Mouse (Mus musculus): ENCODE measurements around the gene Gng5. TPM values are rescaled to one million over a fixed set of nuclear protein-coding genes. Genes with fewer than 3 reads are reported as not detected.
A peak's percentile ranks its signal among the peaks of the same experiment; 100 is the strongest.

The Gng5 gene
- 10 to 100 TPM; 40.1 to 45.0 TPM for total RNA-seq (2021)
- long read RNA-seq, transcript Gng5-201 (3 exons, 593 nt) = major isoform, 24 of 24 reads
- long read RNA-seq, partial matches to known transcripts = 0 of 24 reads
- long read RNA-seq, other reads (novel, unspliced or antisense) = 0 of 24 reads

DNA sequence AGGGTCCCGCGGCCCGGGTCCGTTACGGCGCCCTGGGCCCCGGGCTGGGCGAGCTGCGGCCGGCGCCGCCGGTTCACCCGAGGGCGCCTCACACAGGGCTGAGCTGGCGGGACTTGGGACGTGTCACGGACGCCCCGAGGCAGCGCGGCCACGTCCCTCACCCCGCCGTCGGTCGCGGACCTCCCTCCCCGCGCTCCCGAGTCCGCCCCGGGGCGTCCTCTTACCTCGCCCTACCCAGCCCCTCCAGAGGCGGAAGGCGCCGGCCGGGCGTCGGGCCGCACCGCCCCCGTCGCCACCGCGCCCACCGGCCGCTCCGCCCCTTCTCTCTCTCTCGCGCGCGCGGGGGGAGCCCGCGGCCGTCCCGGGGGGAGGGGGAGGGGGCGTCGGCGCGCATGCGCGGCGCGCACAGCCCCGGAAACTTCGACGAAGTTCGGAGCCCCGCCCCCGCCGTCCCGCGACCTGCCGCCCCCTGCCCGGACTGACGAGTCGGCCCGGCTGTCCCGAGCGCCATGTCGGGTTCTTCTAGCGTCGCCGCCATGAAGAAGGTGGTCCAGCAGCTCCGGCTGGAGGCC is at the start of gene Gng5, which contains the start of gene Spata1:
TSS of gene Gng5 (plus strand) at position 377 of the 572 bp plus-strand sequence.
TSS of gene Spata1 (minus strand) at position 323 of the 572 bp plus-strand sequence.
- peak; percentile 30 to 57 for DNase-seq (ENCODE audit: low spot score in 2 of 2)

DNA sequence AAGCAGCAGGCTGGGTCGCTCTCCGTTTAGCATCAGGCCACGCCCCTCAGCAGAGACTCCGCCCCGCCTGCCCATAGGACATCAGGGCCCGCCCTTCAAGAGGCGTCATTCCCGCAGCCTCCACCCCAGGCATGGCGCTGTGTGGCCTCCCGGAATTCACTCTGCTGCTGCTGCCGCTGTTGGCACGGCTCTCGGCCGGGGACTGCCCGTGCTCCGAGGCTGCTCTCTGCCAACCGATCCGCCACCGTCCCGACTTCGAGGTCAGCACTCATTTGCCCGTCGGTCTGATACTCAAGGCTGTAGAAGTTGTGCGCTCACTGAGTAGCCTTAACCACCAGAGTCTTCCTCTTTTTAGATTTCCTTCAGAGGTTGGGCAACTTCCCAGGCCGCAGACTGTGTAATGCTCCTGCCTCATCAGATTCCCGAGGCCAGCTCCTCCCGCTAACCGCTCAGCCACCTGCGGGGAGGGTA is 49.2 kb upstream of the Gng5 start:
- DNase-seq (ENCODE audit: low spot score in 2 of 2) = peak; percentile 89 to 93

- no peak for DNase-seq (ENCODE audit: low spot score in 2 of 2)
Observed at GRCm38 (mm10) chr3:146451375-146451774, 48.2 kb upstream of the Gng5 start.

GRCm38 (mm10) chr3:146462939-146463338 is 36.7 kb upstream of the Gng5 start:
- DNase-seq (ENCODE audit: low spot score in 2 of 2) = no peak

- DNase-seq (ENCODE audit: low spot score in 2 of 2) = no peak
Observed at GRCm38 (mm10) chr3:146469226-146469625, 30.4 kb upstream of the Gng5 start.

DNA sequence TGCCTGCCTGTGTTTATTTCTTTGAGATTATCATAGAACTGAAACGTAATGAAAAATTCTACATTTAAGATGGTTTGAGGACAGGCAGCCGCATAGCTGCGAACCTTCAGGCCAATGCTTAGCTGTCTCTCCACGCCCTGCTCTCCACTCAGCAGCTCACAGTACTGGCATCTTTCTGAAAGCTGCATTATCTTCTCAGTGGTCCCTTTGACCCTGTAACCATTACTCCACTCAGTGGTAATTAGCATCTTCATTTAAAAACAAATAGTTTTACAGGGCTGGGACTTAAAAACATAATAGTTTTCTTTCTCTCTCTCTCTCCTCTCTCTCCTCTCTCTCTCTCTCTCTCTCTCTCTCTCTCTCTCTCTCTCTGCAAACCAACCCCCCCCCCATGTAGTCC is 26.9 kb upstream of the Gng5 start:
- DNase-seq (ENCODE audit: low spot score in 2 of 2) = no peak

DNA sequence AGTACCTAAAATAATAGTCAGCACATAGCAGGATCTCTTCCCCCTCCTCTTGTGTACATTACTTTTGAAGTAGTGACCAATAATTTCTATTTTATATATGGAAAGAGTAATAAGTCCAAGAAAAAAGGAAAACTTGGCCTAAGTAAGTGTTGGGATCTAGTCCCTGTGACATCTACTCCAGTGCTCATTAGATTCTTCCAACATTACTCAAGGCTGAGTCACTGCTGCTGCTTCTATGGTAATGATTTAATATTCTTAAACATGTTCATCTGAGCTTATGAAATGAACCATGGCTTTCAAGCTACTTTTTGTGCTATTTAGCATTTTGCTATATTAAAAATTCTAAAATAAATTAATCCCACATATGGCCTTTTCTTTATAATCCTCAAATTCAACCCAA is 25.9 kb upstream of the Gng5 start:
- DNase-seq (ENCODE audit: low spot score in 2 of 2) = no peak

- no peak for DNase-seq (ENCODE audit: low spot score in 2 of 2)
Observed at GRCm38 (mm10) chr3:146474428-146474827, 25.2 kb upstream of the Gng5 start.

DNA sequence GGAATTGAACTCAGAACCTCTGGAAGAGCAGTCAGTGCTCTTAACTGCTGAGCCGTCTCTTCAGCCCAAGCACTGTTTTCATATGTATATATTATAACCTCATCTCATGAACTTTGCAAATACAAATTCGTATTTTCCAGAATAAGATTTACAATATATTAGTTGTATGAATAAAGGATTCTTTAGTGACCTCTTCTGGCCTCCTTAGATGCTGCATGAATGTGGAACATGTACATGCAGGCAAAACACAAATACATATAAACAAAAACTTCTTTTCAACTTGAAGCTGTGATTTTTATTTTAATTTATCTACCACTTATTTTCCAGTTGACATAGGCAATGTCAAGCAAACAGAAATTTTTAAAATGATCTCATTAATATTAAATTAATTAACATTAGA is 17.6 kb upstream of the Gng5 start:
- DNase-seq (ENCODE audit: low spot score in 2 of 2) = no peak

GRCm38 (mm10) chr3:146486464-146486863 is 13.1 kb upstream of the Gng5 start:
- DNase-seq (ENCODE audit: low spot score in 2 of 2) = no peak

- no peak for DNase-seq (ENCODE audit: low spot score in 2 of 2)
Observed at GRCm38 (mm10) chr3:146494941-146495340, 4.7 kb upstream of the Gng5 start.

GRCm38 (mm10) chr3:146498989-146499388 is 618 bp upstream of the Gng5 start:
- peak in 1 of 2 experiments; percentile 12 for DNase-seq (ENCODE audit: low spot score in 2 of 2)

DNA sequence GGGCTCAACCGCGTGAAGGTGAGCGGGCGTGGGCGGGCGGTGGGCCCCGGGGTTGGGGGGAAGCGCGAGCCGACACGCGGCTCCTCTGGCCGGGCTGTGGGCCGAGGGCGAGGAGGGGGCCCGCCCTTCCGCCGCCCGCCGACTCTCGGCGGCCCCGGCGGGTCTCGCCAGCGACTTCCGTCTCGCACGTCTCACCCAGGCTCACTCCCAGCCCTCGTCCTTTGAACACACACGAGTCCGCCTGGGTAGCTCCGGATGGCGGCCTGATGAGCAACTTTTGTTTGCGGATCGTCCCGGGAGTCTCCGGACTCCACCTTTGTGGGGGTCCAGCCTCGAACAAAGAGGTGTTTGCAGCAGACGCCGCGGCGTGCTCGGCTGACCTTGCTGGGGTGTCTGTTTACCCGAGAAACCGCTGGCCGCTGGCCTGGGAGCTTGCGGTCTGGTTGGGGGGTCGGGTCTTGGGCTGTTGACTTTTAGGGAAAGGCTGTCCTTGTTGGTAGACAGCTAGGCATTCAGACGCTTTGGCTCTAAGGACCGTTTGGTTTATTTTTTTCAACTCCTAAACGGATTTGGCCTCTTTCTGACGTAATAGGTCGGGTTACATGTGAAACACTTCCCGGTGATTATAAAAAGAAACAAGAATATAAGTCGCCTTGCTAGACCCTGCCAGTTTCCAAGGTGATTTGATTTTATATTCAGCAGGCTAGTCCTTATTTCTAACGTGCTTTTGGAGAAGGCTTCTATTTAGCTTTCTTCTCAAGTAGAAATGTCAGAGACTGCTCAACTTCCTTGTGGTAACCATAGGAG is 599 bp downstream of the Gng5 start:
- DNase-seq (ENCODE audit: low spot score in 2 of 2) = peak in 1 of 2 experiments; percentile 19

DNA sequence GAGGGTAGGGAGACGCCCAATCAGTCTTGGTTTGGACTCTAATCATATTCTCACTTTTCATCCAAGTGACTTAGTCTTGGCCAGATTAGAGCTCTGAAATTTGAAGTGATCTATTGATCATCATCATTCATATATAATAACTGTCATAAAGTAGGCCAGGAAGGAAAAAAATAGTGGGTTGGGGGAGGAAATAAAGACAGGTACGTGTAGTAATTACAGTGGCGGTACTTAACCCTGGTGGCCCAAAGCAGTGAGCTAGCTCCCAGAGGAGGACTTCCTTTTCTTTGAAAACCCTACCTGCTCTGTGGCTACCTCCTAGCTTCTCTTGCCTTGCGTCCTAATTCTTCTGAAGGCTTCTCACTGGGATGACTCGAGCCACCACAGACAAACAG is 1.2 kb downstream of the Gng5 start:
- no peak for DNase-seq (ENCODE audit: low spot score in 2 of 2)

DNA sequence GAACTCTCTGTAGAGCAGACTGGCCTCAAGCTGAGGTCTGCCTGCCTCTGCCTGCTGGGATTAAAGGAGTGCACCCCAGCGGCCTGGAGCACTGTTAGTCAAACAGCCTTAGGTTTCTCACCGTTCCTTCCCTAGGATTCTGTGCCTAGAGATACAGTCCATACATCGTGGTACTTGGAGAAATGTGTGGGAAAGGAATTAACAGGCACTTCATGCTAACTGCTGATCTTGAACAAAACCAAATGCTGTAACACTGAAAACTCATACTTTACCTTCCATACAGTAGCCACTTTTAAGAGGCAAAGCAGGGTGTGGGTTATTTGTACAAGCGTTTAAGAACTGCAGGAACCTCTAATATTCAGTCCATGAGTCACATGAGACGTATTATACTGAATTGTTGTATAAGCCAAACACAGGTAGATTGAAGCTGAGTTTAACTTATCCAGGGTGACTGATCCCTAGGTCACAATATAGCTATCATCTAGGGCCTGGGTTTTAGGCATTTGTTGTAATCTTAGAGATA is 2.1 kb downstream of the Gng5 start:
- no peak for DNase-seq (ENCODE audit: low spot score in 2 of 2)

DNA sequence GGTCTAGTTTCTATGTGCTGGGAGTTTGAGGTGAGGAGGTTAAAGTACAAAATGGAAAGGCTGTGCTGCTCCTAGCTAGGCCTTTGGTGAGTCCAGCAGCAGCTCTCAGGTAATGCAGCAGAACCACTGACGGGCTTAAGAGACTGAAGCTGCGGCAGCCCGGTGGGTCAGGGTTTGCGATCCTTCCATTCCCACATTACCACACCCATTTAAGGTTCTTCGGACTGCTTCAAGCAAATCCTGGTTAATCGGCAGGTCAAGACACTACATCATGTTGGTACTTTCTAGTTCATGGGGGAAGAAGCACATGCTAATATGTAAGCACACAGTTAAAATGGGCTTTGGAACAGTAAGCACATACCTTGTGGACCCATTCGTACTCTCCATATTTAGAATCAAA is 7.1 kb downstream of the Gng5 start:
- DNase-seq (ENCODE audit: low spot score in 2 of 2) = no peak

GRCm38 (mm10) chr3:146520226-146520797 is 20.7 kb downstream of the Gng5 start:
- no peak for DNase-seq (ENCODE audit: low spot score in 2 of 2)

- DNase-seq (ENCODE audit: low spot score in 2 of 2) = peak; percentile 85 to 96
Observed at GRCm38 (mm10) chr3:146520798-146521651, 21.4 kb downstream of the Gng5 start, which contains the start of gene Rpf1. Gene Rpf1 (minus strand): TSS chr3:146521429.

GRCm38 (mm10) chr3:146521652-146522020 is 22.0 kb downstream of the Gng5 start:
- DNase-seq (ENCODE audit: low spot score in 2 of 2) = no peak

GRCm38 (mm10) chr3:146528335-146528734 is 28.7 kb downstream of the Gng5 start:
- DNase-seq (ENCODE audit: low spot score in 2 of 2) = no peak

DNA sequence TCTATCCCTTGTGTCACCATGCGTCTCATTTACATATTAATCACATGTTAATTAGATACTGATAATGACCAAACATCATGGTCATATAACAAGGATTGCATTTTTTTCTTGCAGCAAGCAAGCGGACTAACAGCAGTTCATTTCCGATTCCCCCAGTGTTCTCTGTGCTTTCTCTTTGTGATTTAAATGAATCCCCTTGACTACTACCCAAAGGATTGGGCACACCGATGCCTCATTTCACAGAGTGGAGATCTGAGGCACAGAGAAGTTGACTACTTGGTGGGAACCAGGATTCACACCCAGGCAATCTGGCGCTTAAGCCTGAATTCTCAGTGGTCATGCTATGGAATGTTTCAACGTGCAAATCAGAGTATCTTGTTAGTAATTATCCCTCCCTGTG is 35.4 kb downstream of the Gng5 start:
- DNase-seq (ENCODE audit: low spot score in 2 of 2) = no peak
